Mouse (Mus musculus): Measurements from ENCODE around the gene F13a1. TPM values are rescaled to one million over a fixed set of nuclear protein-coding genes. Genes with fewer than 3 reads are reported as not detected.

The F13a1 gene
- polyA plus RNA-seq, 1 experiment from 2014 or later = 12.3 TPM

GRCm38 (mm10) chr13:36972226-36972625 is 77.8 kb downstream of the F13a1 start:
- 54% methylated on average over 3 of the region's 3 CpGs for WGBS
- Histone ChIP-seq H3K4me2 (replicated peaks; ENCODE audit: low read depth, low read length) (no peak overlapping the region), H3K4me1 (ENCODE audit: insufficient read depth, low read length) (no peaks in the 10 kb centered on the region), H3K27me3 (ENCODE audit: insufficient read depth, low read length) (no peaks in the 10 kb centered on the region), H3K36me3 (ENCODE audit: insufficient read depth, low read length) (no peaks in the 10 kb centered on the region), H3K9me3 (ENCODE audit: low read length) (no peaks in the 10 kb centered on the region), H3K4me3 (ENCODE audit: low read length) (no peak overlapping the region), H3K27ac (ENCODE audit: low read length) (no peak overlapping the region), H3K9ac (replicated peaks; ENCODE audit: low read length) (no peak overlapping the region)
- no peak for ATAC-seq (ENCODE audit: low FRiP score, low TSS enrichment)

- Histone ChIP-seq H3K27me3 (ENCODE audit: insufficient read depth, low read length) (no peaks in the 10 kb centered on the region), H3K4me1 (ENCODE audit: insufficient read depth, low read length) (no peaks in the 10 kb centered on the region), H3K9ac (replicated peaks; ENCODE audit: low read length) (no peak overlapping the region), H3K4me2 (replicated peaks; ENCODE audit: low read depth, low read length) (no peak overlapping the region), H3K9me3 (ENCODE audit: low read length) (no peaks in the 10 kb centered on the region), H3K27ac (ENCODE audit: low read length) (no peak overlapping the region), H3K4me3 (ENCODE audit: low read length) (no peak overlapping the region), H3K36me3 (ENCODE audit: insufficient read depth, low read length) (no peaks in the 10 kb centered on the region)
- ATAC-seq (ENCODE audit: low FRiP score, low TSS enrichment) = no peak
Measured at GRCm38 (mm10) chr13:36962926-36963325, 87.1 kb downstream of the F13a1 start.

DNA sequence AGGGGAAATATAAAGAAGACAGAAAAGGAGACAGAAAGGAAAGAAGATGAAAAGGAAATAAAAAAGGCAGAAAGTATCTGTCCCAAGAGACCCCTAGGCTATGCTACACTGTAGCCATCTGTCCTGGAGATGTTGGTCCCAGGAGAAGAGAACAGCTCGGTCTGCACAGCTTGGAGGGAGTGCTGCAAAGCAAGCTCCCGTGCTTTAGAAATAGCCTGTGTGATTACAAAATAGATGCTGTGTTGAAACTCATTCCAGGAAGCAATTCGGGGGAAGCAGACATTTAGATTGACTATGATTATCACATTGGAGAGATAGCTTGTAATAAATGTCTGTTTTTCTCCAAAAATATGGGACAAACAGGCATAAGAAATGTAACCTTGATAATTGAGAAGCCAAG is 91.0 kb downstream of the F13a1 start:
- no peak for ATAC-seq (ENCODE audit: low FRiP score, low TSS enrichment)
- WGBS = 57% methylated on average over 3 of the region's 3 CpGs
- Histone ChIP-seq H3K27me3 (ENCODE audit: insufficient read depth, low read length) (no peaks in the 10 kb centered on the region), H3K4me1 (ENCODE audit: insufficient read depth, low read length) (no peaks in the 10 kb centered on the region), H3K4me3 (ENCODE audit: low read length) (no peak overlapping the region), H3K36me3 (ENCODE audit: insufficient read depth, low read length) (no peaks in the 10 kb centered on the region), H3K9me3 (ENCODE audit: low read length) (no peaks in the 10 kb centered on the region), H3K27ac (ENCODE audit: low read length) (no peak overlapping the region), H3K4me2 (replicated peaks; ENCODE audit: low read depth, low read length) (no peak overlapping the region), H3K9ac (replicated peaks; ENCODE audit: low read length) (no peak overlapping the region)

DNA sequence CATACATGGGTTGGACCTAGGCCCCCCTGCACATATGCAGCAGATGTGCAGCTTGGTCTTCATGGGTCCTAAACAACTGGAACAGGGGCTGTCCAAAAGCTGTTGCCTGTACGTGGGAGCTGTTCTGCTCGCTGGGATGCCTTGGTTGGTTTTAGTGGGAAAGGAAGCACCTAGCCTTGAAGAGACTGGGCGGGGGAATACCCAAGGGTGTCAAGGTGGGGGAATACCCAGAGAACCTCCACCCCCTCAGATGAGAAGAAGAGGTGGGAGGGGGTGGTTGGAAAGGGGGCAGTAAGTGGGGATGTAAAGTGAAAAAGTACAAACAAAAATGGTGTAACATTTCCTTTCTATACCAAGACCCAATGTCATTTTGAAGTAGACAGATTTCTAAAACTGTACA is 95.1 kb downstream of the F13a1 start:
- no peaks in the 10 kb centered on the region for H3K27me3 ChIP-seq (ENCODE audit: insufficient read depth, low read length)
- H3K4me1 ChIP-seq (ENCODE audit: insufficient read depth, low read length) = no peaks in the 10 kb centered on the region
- no peak overlapping the region for H3K4me2 ChIP-seq (replicated peaks; ENCODE audit: low read depth, low read length)
- H3K27ac ChIP-seq (ENCODE audit: low read length) = no peak overlapping the region
- H3K9ac ChIP-seq (replicated peaks; ENCODE audit: low read length) = no peak overlapping the region
- 86% methylated on average over 3 of the region's 3 CpGs for WGBS
- no peak for ATAC-seq (ENCODE audit: low FRiP score, low TSS enrichment)
- H3K9me3 ChIP-seq (ENCODE audit: low read length) = no peaks in the 10 kb centered on the region
- no peaks in the 10 kb centered on the region for H3K36me3 ChIP-seq (ENCODE audit: insufficient read depth, low read length)
- no peak overlapping the region for H3K4me3 ChIP-seq (ENCODE audit: low read length)

GRCm38 (mm10) chr13:36953676-36954075 is 96.4 kb downstream of the F13a1 start:
- H3K36me3 ChIP-seq (ENCODE audit: insufficient read depth, low read length) = no peaks in the 10 kb centered on the region
- ATAC-seq (ENCODE audit: low FRiP score, low TSS enrichment) = no peak
- no peaks in the 10 kb centered on the region for H3K9me3 ChIP-seq (ENCODE audit: low read length)
- no peak overlapping the region for H3K27ac ChIP-seq (ENCODE audit: low read length)
- H3K9ac ChIP-seq (replicated peaks; ENCODE audit: low read length) = no peak overlapping the region
- no peak overlapping the region for H3K4me3 ChIP-seq (ENCODE audit: low read length)
- H3K4me2 ChIP-seq (replicated peaks; ENCODE audit: low read depth, low read length) = no peak overlapping the region
- H3K27me3 ChIP-seq (ENCODE audit: insufficient read depth, low read length) = no peaks in the 10 kb centered on the region
- H3K4me1 ChIP-seq (ENCODE audit: insufficient read depth, low read length) = no peaks in the 10 kb centered on the region

DNA sequence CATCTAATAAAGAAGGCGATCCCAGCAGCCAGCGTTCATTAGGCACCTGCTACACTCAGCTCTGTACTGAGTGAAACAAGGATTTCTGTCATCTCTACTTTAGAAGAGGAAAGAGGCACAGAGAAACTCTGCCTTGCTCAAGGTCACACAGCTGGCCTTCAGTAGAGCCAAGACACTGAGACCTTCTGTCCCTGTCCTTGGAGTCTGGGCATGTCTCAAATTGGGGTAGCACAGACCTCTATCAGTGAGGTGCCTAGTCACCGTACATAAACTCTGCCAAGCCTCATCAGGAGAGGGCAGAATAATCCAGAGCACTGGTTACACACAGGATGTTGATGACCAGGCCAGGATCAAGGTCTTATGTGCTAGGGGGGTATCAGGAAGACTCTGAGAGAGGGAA is 108.2 kb downstream of the F13a1 start:
- no peak for ATAC-seq (ENCODE audit: low FRiP score, low TSS enrichment)
- Histone ChIP-seq H3K4me2 (replicated peaks; ENCODE audit: low read depth, low read length) (no peak overlapping the region), H3K27ac (ENCODE audit: low read length) (no peak overlapping the region), H3K36me3 (ENCODE audit: insufficient read depth, low read length) (no peaks in the 10 kb centered on the region), H3K9ac (replicated peaks; ENCODE audit: low read length) (no peak overlapping the region), H3K9me3 (ENCODE audit: low read length) (no peaks in the 10 kb centered on the region), H3K4me3 (ENCODE audit: low read length) (no peak overlapping the region), H3K4me1 (ENCODE audit: insufficient read depth, low read length) (no peaks in the 10 kb centered on the region), H3K27me3 (ENCODE audit: insufficient read depth, low read length) (no peaks in the 10 kb centered on the region)
- WGBS = 88% methylated on average over 3 of the region's 3 CpGs

DNA sequence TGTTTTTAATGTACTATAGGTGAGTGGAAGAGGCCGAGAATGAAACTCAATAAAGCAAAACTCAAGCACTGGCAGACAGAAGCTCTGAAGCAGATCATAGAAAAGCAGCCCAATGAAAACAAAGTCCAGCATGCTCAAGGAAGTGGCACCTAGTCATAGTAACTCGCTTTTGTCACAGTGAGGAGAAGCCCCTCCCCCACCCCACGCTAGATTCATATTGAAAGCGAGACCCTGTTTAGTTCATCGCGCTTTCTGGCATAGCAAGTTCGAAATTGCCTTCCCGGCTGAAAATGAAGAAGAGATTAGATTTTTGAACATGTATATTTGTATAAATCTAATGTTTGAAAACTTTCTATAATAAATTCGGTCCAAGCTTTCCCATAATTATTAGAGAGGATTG is 118.0 kb downstream of the F13a1 start:
- Histone ChIP-seq H3K4me1 (ENCODE audit: insufficient read depth, low read length) (no peaks in the 10 kb centered on the region), H3K27me3 (ENCODE audit: insufficient read depth, low read length) (no peaks in the 10 kb centered on the region), H3K27ac (ENCODE audit: low read length) (no peak overlapping the region), H3K9ac (replicated peaks; ENCODE audit: low read length) (no peak overlapping the region), H3K4me3 (ENCODE audit: low read length) (no peak overlapping the region), H3K36me3 (ENCODE audit: insufficient read depth, low read length) (no peaks in the 10 kb centered on the region), H3K4me2 (replicated peaks; ENCODE audit: low read depth, low read length) (no peak overlapping the region), H3K9me3 (ENCODE audit: low read length) (no peaks in the 10 kb centered on the region)
- no peak for ATAC-seq (ENCODE audit: low FRiP score, low TSS enrichment)
- 84% methylated on average over 9 of the region's 9 CpGs for WGBS

DNA sequence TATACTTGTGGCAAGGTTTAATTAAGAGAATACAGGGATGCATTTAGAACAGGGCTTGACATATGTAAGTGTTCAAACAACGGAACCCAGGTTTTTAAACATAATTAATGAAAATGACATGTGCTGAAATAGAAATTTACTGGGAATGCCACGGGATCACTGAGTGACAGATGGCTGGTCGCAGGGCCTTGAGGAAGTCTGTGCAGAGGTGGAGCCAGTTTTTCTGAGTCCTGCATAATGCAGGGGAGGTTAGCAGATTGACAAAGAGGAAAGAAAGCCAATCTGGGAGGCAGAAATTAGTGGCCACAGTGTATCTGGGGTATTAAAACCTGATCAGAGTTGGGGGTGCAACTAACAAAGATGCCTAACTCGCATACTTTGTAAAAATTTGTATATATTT is 130.3 kb downstream of the F13a1 start:
- Histone ChIP-seq H3K9ac (replicated peaks; ENCODE audit: low read length) (no peak overlapping the region), H3K27ac (ENCODE audit: low read length) (no peak overlapping the region), H3K4me2 (replicated peaks; ENCODE audit: low read depth, low read length) (no peak overlapping the region), H3K4me3 (ENCODE audit: low read length) (no peak overlapping the region), H3K9me3 (ENCODE audit: low read length) (no peaks in the 10 kb centered on the region), H3K27me3 (ENCODE audit: insufficient read depth, low read length) (no peaks in the 10 kb centered on the region), H3K36me3 (ENCODE audit: insufficient read depth, low read length) (no peaks in the 10 kb centered on the region), H3K4me1 (ENCODE audit: insufficient read depth, low read length) (no peaks in the 10 kb centered on the region)
- WGBS = 62% methylated on average over 4 of the region's 4 CpGs
- no peak for ATAC-seq (ENCODE audit: low FRiP score, low TSS enrichment)

- no peak for ATAC-seq (ENCODE audit: low FRiP score, low TSS enrichment)
- H3K4me1 ChIP-seq (ENCODE audit: insufficient read depth, low read length) = no peaks in the 10 kb centered on the region
- no peak overlapping the region for H3K27ac ChIP-seq (ENCODE audit: low read length)
- 54% methylated on average over 4 of the region's 4 CpGs for WGBS
- no peak overlapping the region for H3K4me3 ChIP-seq (ENCODE audit: low read length)
- no peaks in the 10 kb centered on the region for H3K36me3 ChIP-seq (ENCODE audit: insufficient read depth, low read length)
- no peaks in the 10 kb centered on the region for H3K27me3 ChIP-seq (ENCODE audit: insufficient read depth, low read length)
- no peak overlapping the region for H3K9ac ChIP-seq (replicated peaks; ENCODE audit: low read length)
- no peak overlapping the region for H3K4me2 ChIP-seq (replicated peaks; ENCODE audit: low read depth, low read length)
- no peaks in the 10 kb centered on the region for H3K9me3 ChIP-seq (ENCODE audit: low read length)
Measured at GRCm38 (mm10) chr13:36903885-36904284, 146.2 kb downstream of the F13a1 start.

- Histone ChIP-seq H3K4me1 (ENCODE audit: insufficient read depth, low read length) (no peaks in the 10 kb centered on the region), H3K4me2 (replicated peaks; ENCODE audit: low read depth, low read length) (no peak overlapping the region), H3K4me3 (ENCODE audit: low read length) (no peak overlapping the region), H3K36me3 (ENCODE audit: insufficient read depth, low read length) (no peaks in the 10 kb centered on the region), H3K9me3 (ENCODE audit: low read length) (no peaks in the 10 kb centered on the region), H3K9ac (replicated peaks; ENCODE audit: low read length) (no peak overlapping the region), H3K27me3 (ENCODE audit: insufficient read depth, low read length) (no peaks in the 10 kb centered on the region), H3K27ac (ENCODE audit: low read length) (no peak overlapping the region)
- ATAC-seq (ENCODE audit: low FRiP score, low TSS enrichment) = no peak
- 72% methylated on average over 1 of the region's 1 CpGs for WGBS
Measured at GRCm38 (mm10) chr13:36903447-36903846, 146.6 kb downstream of the F13a1 start.

DNA sequence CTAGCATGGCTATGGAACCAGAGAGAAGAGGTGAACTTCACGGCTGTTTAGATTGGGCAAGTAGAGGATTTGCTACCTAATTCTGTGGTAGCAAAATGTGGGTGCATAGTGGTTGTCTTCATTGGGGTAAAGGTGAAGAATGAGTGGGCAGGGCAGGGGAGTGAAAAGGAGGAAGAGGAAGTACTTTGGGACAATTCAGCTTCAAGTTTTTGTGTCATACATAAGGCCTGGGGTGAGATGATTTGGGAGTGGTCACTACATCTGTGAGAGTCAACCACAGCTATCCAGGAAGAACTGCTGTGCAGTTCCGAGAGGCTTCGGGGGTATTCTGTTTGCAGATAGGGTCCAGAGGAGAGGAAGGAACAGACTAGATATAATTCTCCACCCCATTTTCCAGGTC is 148.4 kb downstream of the F13a1 start:
- no peak for ATAC-seq (ENCODE audit: low FRiP score, low TSS enrichment)
- WGBS = 82% methylated on average over 3 of the region's 3 CpGs

More for the DNA sequence above, 148.4 kb downstream of the F13a1 start:
- Histone ChIP-seq H3K27me3 (ENCODE audit: insufficient read depth, low read length) (no peaks in the 10 kb centered on the region), H3K4me3 (ENCODE audit: low read length) (no peak overlapping the region), H3K4me1 (ENCODE audit: insufficient read depth, low read length) (no peaks in the 10 kb centered on the region), H3K4me2 (replicated peaks; ENCODE audit: low read depth, low read length) (no peak overlapping the region), H3K9me3 (ENCODE audit: low read length) (no peaks in the 10 kb centered on the region), H3K36me3 (ENCODE audit: insufficient read depth, low read length) (no peaks in the 10 kb centered on the region), H3K9ac (replicated peaks; ENCODE audit: low read length) (no peak overlapping the region), H3K27ac (ENCODE audit: low read length) (no peak overlapping the region)
